Mouse (Mus musculus) olfactory bulb, adult 2 months (tissue): ENCODE data around the gene Cntnap5a.

Experiments used
- CTCF ChIP-seq: fragments of 200-500 bp; IDR thresholded peaks from 2 replicates; pipeline ENCODE4 v1.5.1; 2012; ENCODE audit warnings: low read depth, mild to moderate bottlenecking, low read length, moderate library complexity; ENCODE audit not compliant: insufficient read depth
- POLR2A ChIP-seq: fragments of 200-500 bp; IDR thresholded peaks from 2 replicates; pipeline ENCODE4 v1.6.1; 2012; ENCODE audit warnings: mild to moderate bottlenecking, low read depth, low read length, moderate library complexity; ENCODE audit not compliant: insufficient read depth

DNA sequence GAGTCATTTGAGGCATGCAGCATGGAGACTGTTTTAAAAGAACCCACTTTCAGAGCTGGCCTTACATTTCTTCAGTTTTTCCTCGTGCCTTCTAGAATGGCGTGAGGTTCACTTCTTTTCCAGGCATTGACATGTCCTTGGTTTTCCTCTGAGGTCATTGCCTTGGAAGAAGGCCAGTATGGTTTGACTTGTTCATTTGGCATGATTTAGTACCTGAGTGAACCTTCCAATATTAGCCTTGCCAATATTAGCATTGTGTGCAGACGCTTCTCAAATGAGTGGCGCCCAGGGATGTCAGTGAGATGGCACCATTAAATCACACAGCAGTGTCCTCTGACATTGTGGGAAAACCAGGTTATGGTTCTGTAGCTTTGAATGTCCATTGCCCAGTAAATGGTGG, 158.0 kb downstream of the Cntnap5a start:
- TF ChIP-seq CTCF: no peak
- no peak for TF ChIP-seq POLR2A
